Mouse (Mus musculus): ENCODE results near the gene Mtfmt. TPM values are rescaled to one million over a fixed set of nuclear protein-coding genes. Genes with fewer than 3 reads are reported as not detected.

The Mtfmt gene
- 23.0 and 25.1 TPM in 2 replicates for polyA plus RNA-seq (2015; fragmentation: Nextera tagmentation; extraction: Ambion mirVana)

- Histone ChIP-seq H3K27ac (ENCODE audit: low read length) (peak within 1 kb of the TSS; percentile 55; the same call in 1 of the 2 replicates), H3K4me3 (ENCODE audit: low read length) (peak within 1 kb of the TSS; percentile 98), H3K36me3 (ENCODE audit: insufficient read depth, low read length) (peaks cover 6% of the 10 kb centered on the region), H3K27me3 (ENCODE audit: insufficient read depth, low read length) (no peaks in the 10 kb centered on the region), H3K4me2 (replicated peaks; ENCODE audit: low read depth, low read length) (peak within 1 kb of the TSS; percentile 66), H3K9ac (replicated peaks; ENCODE audit: low read length) (peak within 1 kb of the TSS; percentile 89), H3K9me3 (ENCODE audit: low read length) (no peaks in the 10 kb centered on the region), H3K4me1 (ENCODE audit: insufficient read depth, low read length) (peaks cover 8% of the 10 kb centered on the region)
- peak; percentile 88 for ATAC-seq (ENCODE audit: low FRiP score, low TSS enrichment)
- under 1% methylated on average over 54 of the region's 54 CpGs for WGBS
Observed at GRCm38 (mm10) chr9:65435671-65436301, at the start of gene Mtfmt. Gene Mtfmt (plus strand): TSS chr9:65435782.

- Histone ChIP-seq H3K4me1 (ENCODE audit: insufficient read depth, low read length) (peaks cover 8% of the 10 kb centered on the region), H3K9ac (replicated peaks; ENCODE audit: low read length) (no peak overlapping the region), H3K27ac (ENCODE audit: low read length) (peak overlapping the region; percentile 80), H3K4me3 (ENCODE audit: low read length) (no peak overlapping the region), H3K4me2 (replicated peaks; ENCODE audit: low read depth, low read length) (no peak overlapping the region), H3K9me3 (ENCODE audit: low read length) (no peaks in the 10 kb centered on the region; the same call in 1 of the 2 replicates), H3K36me3 (ENCODE audit: insufficient read depth, low read length) (no peaks in the 10 kb centered on the region), H3K27me3 (ENCODE audit: insufficient read depth, low read length) (peaks cover 23% of the 10 kb centered on the region)
- peak; percentile 82 for ATAC-seq (ENCODE audit: low FRiP score, low TSS enrichment)
- 20% methylated on average over 8 of the region's 8 CpGs for WGBS
Observed at GRCm38 (mm10) chr9:65386373-65387140, 49.0 kb upstream of the Mtfmt start.

GRCm38 (mm10) chr9:65390752-65391612 lies 44.6 kb upstream of the Mtfmt start:
- H3K27ac ChIP-seq (ENCODE audit: low read length): no peak overlapping the region
- peak; percentile 29; the same call in 1 of the 2 replicates for ATAC-seq (ENCODE audit: low FRiP score, low TSS enrichment)

GRCm38 (mm10) chr9:65391613-65391964 lies 44.0 kb upstream of the Mtfmt start, which contains the start of gene Kbtbd13:
Gene Kbtbd13 (minus strand): TSS chr9:65391652.
- Histone ChIP-seq H3K4me2 (replicated peaks; ENCODE audit: low read depth, low read length) (peak within 1 kb of the TSS; percentile 71), H3K36me3 (ENCODE audit: insufficient read depth, low read length) (no peaks in the 10 kb centered on the region), H3K27me3 (ENCODE audit: insufficient read depth, low read length) (peaks cover 36% of the 10 kb centered on the region), H3K27ac (ENCODE audit: low read length) (no peak within 1 kb of the TSS), H3K9me3 (ENCODE audit: low read length) (no peaks in the 10 kb centered on the region; the same call in 1 of the 2 replicates), H3K9ac (replicated peaks; ENCODE audit: low read length) (peak within 1 kb of the TSS; percentile 67), H3K4me3 (ENCODE audit: low read length) (peak within 1 kb of the TSS; percentile 50), H3K4me1 (ENCODE audit: insufficient read depth, low read length) (peaks cover 7% of the 10 kb centered on the region; the same call in 1 of the 2 replicates)
- WGBS: 25% methylated on average over 8 of the region's 8 CpGs
- no peak for ATAC-seq (ENCODE audit: low FRiP score, low TSS enrichment)

More at GRCm38 (mm10) chr9:65390752-65391612, 44.6 kb upstream of the Mtfmt start:
- H3K27me3 ChIP-seq (ENCODE audit: insufficient read depth, low read length): peaks cover 36% of the 10 kb centered on the region
- peak overlapping the region; percentile 50 for H3K4me3 ChIP-seq (ENCODE audit: low read length)
- peak overlapping the region; percentile 71 for H3K4me2 ChIP-seq (replicated peaks; ENCODE audit: low read depth, low read length)
- no peaks in the 10 kb centered on the region for H3K36me3 ChIP-seq (ENCODE audit: insufficient read depth, low read length)
- peaks cover 10% of the 10 kb centered on the region for H3K4me1 ChIP-seq (ENCODE audit: insufficient read depth, low read length)
- WGBS: 17% methylated on average over 92 of the region's 96 CpGs
- peak overlapping the region; percentile 67 for H3K9ac ChIP-seq (replicated peaks; ENCODE audit: low read length)
- no peaks in the 10 kb centered on the region; the same call in 1 of the 2 replicates for H3K9me3 ChIP-seq (ENCODE audit: low read length)

- H3K27me3 ChIP-seq (ENCODE audit: insufficient read depth, low read length): peaks cover 36% of the 10 kb centered on the region
Observed at GRCm38 (mm10) chr9:65392638-65393364, 42.8 kb upstream of the Mtfmt start.

GRCm38 (mm10) chr9:65393606-65394005 lies 42.0 kb upstream of the Mtfmt start:
- WGBS: 42% methylated on average over 2 of the region's 2 CpGs
- Histone ChIP-seq H3K4me1 (ENCODE audit: insufficient read depth, low read length) (peaks cover 7% of the 10 kb centered on the region; the same call in 1 of the 2 replicates), H3K9ac (replicated peaks; ENCODE audit: low read length) (no peak overlapping the region), H3K27me3 (ENCODE audit: insufficient read depth, low read length) (peaks cover 36% of the 10 kb centered on the region), H3K9me3 (ENCODE audit: low read length) (no peaks in the 10 kb centered on the region; the same call in 1 of the 2 replicates), H3K27ac (ENCODE audit: low read length) (no peak overlapping the region), H3K4me3 (ENCODE audit: low read length) (no peak overlapping the region), H3K36me3 (ENCODE audit: insufficient read depth, low read length) (no peaks in the 10 kb centered on the region), H3K4me2 (replicated peaks; ENCODE audit: low read depth, low read length) (no peak overlapping the region)
- ATAC-seq (ENCODE audit: low FRiP score, low TSS enrichment): no peak

More at GRCm38 (mm10) chr9:65392638-65393364, 42.8 kb upstream of the Mtfmt start:
- Histone ChIP-seq H3K9me3 (ENCODE audit: low read length) (no peaks in the 10 kb centered on the region; the same call in 1 of the 2 replicates), H3K4me2 (replicated peaks; ENCODE audit: low read depth, low read length) (no peak overlapping the region), H3K27ac (ENCODE audit: low read length) (no peak overlapping the region), H3K4me3 (ENCODE audit: low read length) (no peak overlapping the region), H3K9ac (replicated peaks; ENCODE audit: low read length) (no peak overlapping the region), H3K4me1 (ENCODE audit: insufficient read depth, low read length) (peaks cover 7% of the 10 kb centered on the region; the same call in 1 of the 2 replicates), H3K36me3 (ENCODE audit: insufficient read depth, low read length) (no peaks in the 10 kb centered on the region)
- 30% methylated on average over 6 of the region's 6 CpGs for WGBS
- no peak for ATAC-seq (ENCODE audit: low FRiP score, low TSS enrichment)

- no peak overlapping the region for H3K4me3 ChIP-seq (ENCODE audit: low read length)
- H3K36me3 ChIP-seq (ENCODE audit: insufficient read depth, low read length): no peaks in the 10 kb centered on the region
- no peaks in the 10 kb centered on the region; the same call in 1 of the 2 replicates for H3K9me3 ChIP-seq (ENCODE audit: low read length)
- peaks cover 35% of the 10 kb centered on the region for H3K27me3 ChIP-seq (ENCODE audit: insufficient read depth, low read length)
- 52% methylated on average over 2 of the region's 2 CpGs for WGBS
- no peak overlapping the region for H3K9ac ChIP-seq (replicated peaks; ENCODE audit: low read length)
- no peak overlapping the region for H3K4me2 ChIP-seq (replicated peaks; ENCODE audit: low read depth, low read length)
- H3K4me1 ChIP-seq (ENCODE audit: insufficient read depth, low read length): peaks cover 14% of the 10 kb centered on the region
- H3K27ac ChIP-seq (ENCODE audit: low read length): no peak overlapping the region
- ATAC-seq (ENCODE audit: low FRiP score, low TSS enrichment): 0 out of 2 replicates have a peak, but pooled peaks have one; percentile 18
Observed at GRCm38 (mm10) chr9:65394360-65394759, 41.2 kb upstream of the Mtfmt start.

GRCm38 (mm10) chr9:65398279-65398678 lies 37.3 kb upstream of the Mtfmt start, which contains the start of gene Rasl12:
Gene Rasl12 (plus strand): TSS chr9:65398506.
- H3K27me3 ChIP-seq (ENCODE audit: insufficient read depth, low read length): no peaks in the 10 kb centered on the region
- no peak within 1 kb of the TSS for H3K27ac ChIP-seq (ENCODE audit: low read length)
- under 1% methylated on average over 24 of the region's 24 CpGs for WGBS
- no peaks in the 10 kb centered on the region for H3K36me3 ChIP-seq (ENCODE audit: insufficient read depth, low read length)
- peaks cover 10% of the 10 kb centered on the region; the same call in 1 of the 2 replicates for H3K4me1 ChIP-seq (ENCODE audit: insufficient read depth, low read length)
- H3K9me3 ChIP-seq (ENCODE audit: low read length): no peaks in the 10 kb centered on the region
- peak within 1 kb of the TSS; percentile 82 for H3K4me2 ChIP-seq (replicated peaks; ENCODE audit: low read depth, low read length)
- ATAC-seq (ENCODE audit: low FRiP score, low TSS enrichment): peak; percentile 84
- peak within 1 kb of the TSS; percentile 61 for H3K4me3 ChIP-seq (ENCODE audit: low read length)
- H3K9ac ChIP-seq (replicated peaks; ENCODE audit: low read length): peak within 1 kb of the TSS; percentile 73
